Mouse (Mus musculus) kidney, embryonic 14.5 days (tissue): ENCODE data around the gene 5330417C22Rik. TPM values are rescaled to one million over a fixed set of nuclear protein-coding genes. Genes with fewer than 3 reads are reported as not detected.
"Not testable (repeated sequence)": the region's sequence is repeated elsewhere in the genome, so short reads cannot be mapped to it uniquely, and the experiment has no call there.

ENCODE experiments used
- ATAC-seq: fragments of 200-750 bp; cut with Nextera tagmentation; 2 replicates; pipeline ENCODE4 v1.8.0; 2017; ENCODE audit warnings: moderate number of reproducible peaks, mild to moderate bottlenecking, moderate TSS enrichment, moderate library complexity; ENCODE audit not compliant: low FRiP score, low TSS enrichment
- H3K27ac ChIP-seq: fragments of 300-500 bp; sonication (generic); 2 replicates; pipeline ENCODE4 v1.5.1; 2014; ENCODE audit warnings: low read depth, mild to moderate bottlenecking, low read length, moderate library complexity, mixed read lengths
- H3K27me3 ChIP-seq: fragments of 300-500 bp; sonication (generic); 2 replicates; pipeline ENCODE4 v1.6.1; 2014; ENCODE audit warnings: mild to moderate bottlenecking, low read length; ENCODE audit not compliant: control insufficient read depth, insufficient read depth
- H3K36me3 ChIP-seq: fragments of 300-500 bp; sonication (generic); 2 replicates; pipeline ENCODE4 v1.6.1; 2014; ENCODE audit warnings: low read length, mixed read lengths; ENCODE audit not compliant: control insufficient read depth, insufficient read depth
- H3K4me1 ChIP-seq: fragments of 300-500 bp; sonication (generic); 2 replicates; pipeline ENCODE4 v1.6.1; 2014; ENCODE audit warnings: low read length, mixed read lengths; ENCODE audit not compliant: control insufficient read depth, insufficient read depth
- H3K4me2 ChIP-seq: fragments of 300-500 bp; sonication (generic); replicated peaks from 2 replicates; pipeline ENCODE4 v1.6.1; 2014; ENCODE audit warnings: low read depth, mild to moderate bottlenecking, low read length
- H3K4me3 ChIP-seq: fragments of 300-500 bp; sonication (generic); 2 replicates; pipeline ENCODE4 v1.5.1; 2014; ENCODE audit warnings: mild to moderate bottlenecking, low read length
- H3K9ac ChIP-seq: fragments of 300-500 bp; sonication (generic); 2 replicates; pipeline ENCODE4 v1.6.1; 2014; ENCODE audit warnings: low read depth, mild to moderate bottlenecking, low read length, moderate library complexity
- H3K9me3 ChIP-seq: fragments of 300-500 bp; sonication (generic); 2 replicates; pipeline ENCODE4 v1.6.1; 2016; ENCODE audit warnings: low read length; ENCODE audit not compliant: control insufficient read depth
- WGBS: fragments of 180-500 bp; shearing (Covaris S2); extraction: QIAGEN DNeasy Blood & Tissue Kit; methylation state at CpG from one replicate; pipeline ENCODE4 v1.1.7; 2014; 5-methylcytosine and 5-hydroxymethylcytosine counted together
- polyA plus RNA-seq: library from polyadenylated mRNA; unstranded; fragments of >200 nt; fragmentation: Nextera tagmentation; extraction: Ambion mirVana; gene quantifications from 2 replicates; pipeline ENCODE4 v1.2.1, GENCODE M21; 2014

Gene 5330417C22Rik
- polyA plus RNA-seq, 1 experiment from 2014 or later: 2.0 TPM

- no peak overlapping the region for H3K27ac ChIP-seq
- no peak overlapping the region for H3K4me2 ChIP-seq
- no peaks in the 10 kb centered on the region for H3K36me3 ChIP-seq
- H3K9me3 ChIP-seq: no peaks in the 10 kb centered on the region
- no peaks in the 10 kb centered on the region for H3K27me3 ChIP-seq
- H3K4me1 ChIP-seq: peaks cover 3% of the 10 kb centered on the region; the same call in 1 of the 2 replicates
- no peak overlapping the region for H3K4me3 ChIP-seq
- H3K9ac ChIP-seq: no peak overlapping the region
- ATAC-seq: no peak
- WGBS: 67% methylated on average over 1 of the region's 2 CpGs
Observed at GRCm38 (mm10) chr3:108510156-108510555, 26.2 kb downstream of the 5330417C22Rik start.

- Histone ChIP-seq H3K27me3 (no peaks in the 10 kb centered on the region), H3K9ac (no peak overlapping the region), H3K9me3 (no peaks in the 10 kb centered on the region), H3K4me3 (no peak overlapping the region), H3K36me3 (no peaks in the 10 kb centered on the region), H3K27ac (no peak overlapping the region), H3K4me1 (peaks cover 3% of the 10 kb centered on the region; the same call in 1 of the 2 replicates), H3K4me2 (no peak overlapping the region)
- no peak for ATAC-seq
- 81% methylated on average over 3 of the region's 4 CpGs for WGBS
Observed at GRCm38 (mm10) chr3:108508745-108509474, 27.4 kb downstream of the 5330417C22Rik start.

GRCm38 (mm10) chr3:108503908-108504307 is 32.4 kb downstream of the 5330417C22Rik start:
- Histone ChIP-seq H3K4me1 (no peaks in the 10 kb centered on the region), H3K4me3 (no peak overlapping the region), H3K27me3 (no peaks in the 10 kb centered on the region), H3K9ac (no peak overlapping the region), H3K9me3 (no peaks in the 10 kb centered on the region), H3K27ac (no peak overlapping the region), H3K4me2 (no peak overlapping the region), H3K36me3 (no peaks in the 10 kb centered on the region)
- ATAC-seq: no peak
- WGBS: 65% methylated on average over 4 of the region's 4 CpGs

GRCm38 (mm10) chr3:108501411-108501810 is 34.9 kb downstream of the 5330417C22Rik start:
- H3K4me2 ChIP-seq, ATAC-seq, H3K4me3 ChIP-seq, H3K4me1 ChIP-seq, H3K27me3 ChIP-seq, H3K9me3 ChIP-seq, H3K36me3 ChIP-seq, H3K9ac ChIP-seq, H3K27ac ChIP-seq: not testable (repeated sequence)
- 51% methylated on average over 3 of the region's 3 CpGs for WGBS

GRCm38 (mm10) chr3:108499826-108500225 is 36.5 kb downstream of the 5330417C22Rik start:
- Histone ChIP-seq H3K9me3 (no peaks in the 10 kb centered on the region), H3K36me3 (no peaks in the 10 kb centered on the region), H3K9ac (no peak overlapping the region), H3K4me3 (no peak overlapping the region), H3K4me1 (no peaks in the 10 kb centered on the region), H3K27ac (no peak overlapping the region), H3K4me2 (no peak overlapping the region), H3K27me3 (no peaks in the 10 kb centered on the region)
- WGBS: 83% methylated on average over 8 of the region's 8 CpGs
- no peak for ATAC-seq

GRCm38 (mm10) chr3:108497602-108498001 is 38.7 kb downstream of the 5330417C22Rik start:
- no peak overlapping the region for H3K4me3 ChIP-seq
- no peak; the same call in 1 of the 2 replicates for ATAC-seq
- H3K9me3 ChIP-seq: no peaks in the 10 kb centered on the region
- H3K27ac ChIP-seq: no peak overlapping the region
- H3K9ac ChIP-seq: no peak overlapping the region
- H3K27me3 ChIP-seq: no peaks in the 10 kb centered on the region
- H3K4me2 ChIP-seq: no peak overlapping the region
- no peaks in the 10 kb centered on the region for H3K4me1 ChIP-seq
- 31% methylated on average over 9 of the region's 9 CpGs for WGBS
- H3K36me3 ChIP-seq: no peaks in the 10 kb centered on the region

- 36% methylated on average over 4 of the region's 4 CpGs for WGBS
- no peaks in the 10 kb centered on the region for H3K27me3 ChIP-seq
- ATAC-seq: no peak
- H3K4me3 ChIP-seq: no peak overlapping the region
- H3K4me1 ChIP-seq: no peaks in the 10 kb centered on the region
- no peak overlapping the region for H3K9ac ChIP-seq
- H3K36me3 ChIP-seq: no peaks in the 10 kb centered on the region
- no peak overlapping the region for H3K4me2 ChIP-seq
- H3K27ac ChIP-seq: no peak overlapping the region
- H3K9me3 ChIP-seq: no peaks in the 10 kb centered on the region
Observed at GRCm38 (mm10) chr3:108495486-108495885, 40.9 kb downstream of the 5330417C22Rik start.

- no peaks in the 10 kb centered on the region for H3K9me3 ChIP-seq
- no peak overlapping the region for H3K4me3 ChIP-seq
- no peaks in the 10 kb centered on the region for H3K36me3 ChIP-seq
- H3K27me3 ChIP-seq: no peaks in the 10 kb centered on the region
- 65% methylated on average over 9 of the region's 9 CpGs for WGBS
- H3K4me2 ChIP-seq: no peak overlapping the region
- H3K4me1 ChIP-seq: no peaks in the 10 kb centered on the region
- no peak for ATAC-seq
- no peak overlapping the region for H3K27ac ChIP-seq
- H3K9ac ChIP-seq: no peak overlapping the region
Observed at GRCm38 (mm10) chr3:108494861-108495474, 41.4 kb downstream of the 5330417C22Rik start.

GRCm38 (mm10) chr3:108489968-108490367 is 46.4 kb downstream of the 5330417C22Rik start:
- no peak for ATAC-seq
- Histone ChIP-seq H3K4me2 (no peak overlapping the region), H3K27me3 (no peaks in the 10 kb centered on the region), H3K9me3 (no peaks in the 10 kb centered on the region), H3K4me3 (no peak overlapping the region), H3K27ac (no peak overlapping the region), H3K9ac (no peak overlapping the region), H3K4me1 (no peaks in the 10 kb centered on the region), H3K36me3 (no peaks in the 10 kb centered on the region)
- WGBS: 40% methylated on average over 3 of the region's 3 CpGs
